Mouse (Mus musculus) heart, adult 9 months (tissue): Measurements from ENCODE around the gene Cetn3.

Experiments
- DNase-seq, 2 experiments: peaks; one replicate each; pipeline ENCODE4 v3.0.0; 2022; ENCODE audit warnings: low spot score in 2 of 2

Gene Cetn3

DNA sequence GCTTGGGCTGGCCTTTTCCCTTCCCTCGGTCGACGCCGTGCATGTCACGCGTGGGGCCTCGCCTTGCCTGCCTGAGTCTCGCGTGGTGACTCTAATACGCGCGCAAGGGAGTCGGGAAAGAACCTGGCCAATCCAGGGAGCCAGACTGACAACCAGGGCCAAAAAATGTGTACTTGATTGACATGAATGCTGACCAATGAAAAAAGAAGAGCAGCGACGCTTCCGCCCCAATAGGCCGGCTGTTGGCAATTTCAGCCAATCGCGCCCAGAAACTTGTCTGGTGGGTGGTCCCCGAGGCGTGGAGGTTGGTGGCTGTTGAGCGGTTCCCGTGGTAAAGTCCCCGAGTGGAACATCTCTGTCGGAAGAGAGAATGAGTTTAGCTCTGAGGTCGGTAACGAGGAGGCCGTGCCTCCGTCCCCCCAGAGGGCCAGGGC lies at the start of gene Cetn3:
Gene Cetn3, plus strand, starts transcription at position 107 of the 434 bp plus-strand sequence.
- DNase-seq, result peak; percentile 96

DNA sequence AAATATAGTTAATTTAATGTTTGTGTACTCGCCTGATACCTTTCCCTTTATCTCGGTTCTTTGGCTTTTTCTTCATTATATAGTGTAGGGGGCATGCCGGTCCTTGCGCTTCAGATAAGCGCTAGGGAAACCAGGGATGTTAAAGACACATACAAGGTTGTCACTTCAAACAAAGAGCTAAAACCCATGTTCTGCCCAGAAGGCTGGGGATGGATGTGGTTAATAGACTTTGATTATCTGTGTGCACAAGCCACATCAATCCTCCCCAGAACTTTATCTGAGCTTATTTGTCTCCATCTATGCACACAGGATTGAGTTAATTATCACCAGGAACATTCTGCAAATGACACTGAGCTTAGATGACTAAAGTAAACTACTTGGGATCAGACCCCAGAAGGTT lies 46.3 kb upstream of the Cetn3 start:
- no peak for DNase-seq

DNA sequence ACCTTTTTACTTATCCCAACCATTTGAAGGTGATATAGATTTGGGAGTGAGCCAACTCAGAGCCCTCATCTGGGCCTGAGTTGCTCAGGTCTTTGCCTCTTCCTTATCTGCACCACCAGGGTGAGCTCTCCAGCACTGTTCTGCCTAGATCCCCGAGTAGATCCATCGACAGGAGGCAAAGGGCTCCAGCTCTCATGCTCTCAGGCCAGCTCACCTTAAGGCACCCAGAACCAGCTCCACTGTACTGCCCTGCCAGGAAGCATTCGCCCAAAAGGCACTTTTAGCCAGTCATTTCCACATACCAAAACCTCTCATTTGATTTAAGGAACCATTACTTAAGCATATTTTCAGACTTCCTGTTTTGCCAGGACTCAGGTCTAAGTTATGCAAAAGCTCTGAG lies 42.0 kb upstream of the Cetn3 start:
- DNase-seq, result peak in 1 of 2 experiments; percentile 2

DNA sequence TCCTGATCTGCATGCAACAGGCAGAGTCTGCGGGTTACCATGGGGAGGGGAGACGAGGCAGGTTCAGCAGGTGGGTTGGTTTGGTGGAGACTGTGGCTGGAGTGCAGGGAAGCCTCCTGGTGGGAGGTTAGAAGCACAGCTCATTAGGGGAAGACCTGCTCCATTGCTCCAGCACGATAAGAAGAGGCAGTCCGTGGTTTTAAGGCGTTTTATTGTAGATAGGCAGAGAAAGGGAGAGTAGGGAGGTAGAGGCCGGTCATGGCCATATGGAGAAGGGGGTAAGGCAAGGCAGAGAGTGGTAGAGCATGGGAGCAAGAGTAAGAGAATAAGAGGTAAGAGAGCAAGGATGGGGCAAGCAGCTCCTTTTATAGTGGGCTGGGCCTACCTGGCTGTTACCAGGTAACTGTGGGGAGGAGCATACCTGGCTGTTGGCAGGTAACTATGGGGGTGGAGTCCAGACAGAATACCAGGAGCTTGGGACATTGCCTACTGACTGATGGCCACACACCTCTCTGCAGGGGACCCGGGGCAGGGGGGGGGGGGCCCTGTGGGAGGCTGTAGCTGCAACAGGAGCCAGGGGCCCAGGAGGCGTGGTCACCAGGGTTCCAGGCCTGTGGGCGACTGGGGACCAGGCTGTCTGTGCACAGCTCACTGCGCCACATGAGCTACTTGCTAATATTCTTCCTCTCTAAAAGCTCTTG lies 39.3 kb upstream of the Cetn3 start:
- DNase-seq, result no peak

DNA sequence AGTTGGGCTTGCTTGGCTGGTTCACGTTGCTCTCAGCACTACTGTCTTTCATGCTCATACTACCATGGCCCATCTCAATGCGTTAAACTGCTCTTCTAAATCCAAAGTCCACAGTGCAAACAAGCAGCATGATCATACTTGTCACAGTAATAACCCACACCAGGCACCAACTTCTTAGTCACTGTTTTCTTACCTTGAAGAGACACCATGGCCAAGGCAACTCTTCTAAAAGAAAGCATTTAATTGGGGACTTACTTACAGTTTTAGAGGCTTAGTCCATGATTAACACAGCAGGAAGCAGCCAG lies 38.8 kb upstream of the Cetn3 start:
- no peak for DNase-seq

DNA sequence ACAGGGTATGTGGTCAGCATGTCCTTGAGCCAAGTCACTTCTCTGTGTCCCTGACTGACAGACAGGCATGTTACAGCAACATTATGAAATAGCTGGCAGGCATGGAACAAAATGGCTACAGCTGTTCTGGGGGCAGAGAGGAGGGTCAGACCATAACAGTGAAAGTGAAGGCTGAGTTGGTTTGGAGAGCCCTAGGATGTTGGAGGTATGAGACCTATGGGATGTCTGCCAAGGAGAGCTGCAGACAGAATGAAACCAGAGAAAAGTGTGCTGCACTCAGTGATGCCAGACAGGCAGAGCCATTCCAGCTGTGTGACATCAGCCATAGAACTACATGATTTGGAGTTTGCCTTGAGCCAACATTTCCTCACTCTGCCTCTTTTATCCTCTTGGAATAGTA lies 28.0 kb upstream of the Cetn3 start:
- DNase-seq, result peak; percentile 4 to 19

DNA sequence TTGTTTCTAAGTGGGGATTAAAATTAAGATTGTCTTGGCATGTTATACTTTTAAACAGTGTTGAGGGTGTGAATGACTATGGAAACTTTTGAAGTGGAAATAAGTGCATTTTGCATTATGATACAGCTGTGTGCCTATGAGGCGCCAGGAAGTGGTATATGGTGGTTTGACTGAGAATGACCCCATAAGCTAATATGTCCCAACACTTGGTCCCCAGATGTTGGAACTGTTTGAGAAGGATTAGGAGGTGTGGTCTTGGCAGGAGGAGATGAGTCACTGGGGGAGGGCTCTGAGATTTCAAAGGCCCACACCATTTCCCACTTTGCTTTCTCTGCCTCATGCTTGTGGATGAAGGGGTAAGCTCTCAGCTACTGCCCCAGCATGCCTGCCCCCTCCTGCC lies 27.6 kb upstream of the Cetn3 start:
- no peak for DNase-seq

DNA sequence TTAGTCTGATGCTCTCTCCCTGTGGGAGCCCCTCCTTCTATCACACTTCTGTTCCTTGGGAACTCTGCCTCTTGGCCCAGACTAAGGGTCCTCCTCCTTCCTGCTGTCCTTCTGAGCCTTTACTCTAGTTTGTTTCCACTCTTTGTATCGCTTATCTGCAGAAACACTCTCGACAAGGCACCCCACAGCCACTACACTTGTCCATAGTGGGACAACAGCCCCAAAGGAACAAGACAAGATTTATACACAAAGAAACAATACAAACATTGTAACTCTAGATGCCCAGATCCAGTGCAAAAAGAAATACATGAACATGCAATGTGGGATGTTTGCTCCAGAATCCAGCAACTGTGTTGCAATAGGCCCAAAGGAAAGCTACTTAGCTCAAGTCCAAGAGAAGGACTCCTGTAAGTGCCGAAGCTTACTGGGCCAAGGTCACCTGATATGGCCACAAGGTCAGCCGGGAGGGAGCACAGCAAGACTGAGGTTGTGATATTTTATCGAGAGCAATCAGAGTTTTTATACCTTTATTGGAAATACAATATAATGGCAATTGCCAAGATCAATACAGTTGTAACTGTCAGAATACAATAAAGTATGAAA lies 25.7 kb upstream of the Cetn3 start:
- peak; percentile 28 to 38 for DNase-seq

DNA sequence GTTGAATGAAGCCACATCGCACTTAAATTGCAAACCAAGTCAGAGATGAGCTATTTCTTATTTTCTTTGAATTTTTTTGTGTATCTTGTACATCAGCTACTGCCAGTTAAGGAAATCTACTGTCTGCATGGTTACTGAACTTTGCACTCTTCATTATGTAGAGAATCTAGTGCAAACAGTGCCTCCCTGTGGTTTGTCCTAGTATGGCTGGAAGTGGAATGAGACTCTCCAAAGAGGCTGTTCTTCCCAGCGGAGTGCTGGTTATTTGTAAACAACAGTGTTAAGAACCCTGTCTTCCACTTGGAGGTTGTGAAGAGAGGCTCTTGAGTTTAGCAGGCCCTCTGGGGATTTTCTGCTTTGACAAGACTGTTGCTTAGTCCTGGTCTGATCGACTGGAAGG lies 22.5 kb upstream of the Cetn3 start:
- DNase-seq, result no peak

DNA sequence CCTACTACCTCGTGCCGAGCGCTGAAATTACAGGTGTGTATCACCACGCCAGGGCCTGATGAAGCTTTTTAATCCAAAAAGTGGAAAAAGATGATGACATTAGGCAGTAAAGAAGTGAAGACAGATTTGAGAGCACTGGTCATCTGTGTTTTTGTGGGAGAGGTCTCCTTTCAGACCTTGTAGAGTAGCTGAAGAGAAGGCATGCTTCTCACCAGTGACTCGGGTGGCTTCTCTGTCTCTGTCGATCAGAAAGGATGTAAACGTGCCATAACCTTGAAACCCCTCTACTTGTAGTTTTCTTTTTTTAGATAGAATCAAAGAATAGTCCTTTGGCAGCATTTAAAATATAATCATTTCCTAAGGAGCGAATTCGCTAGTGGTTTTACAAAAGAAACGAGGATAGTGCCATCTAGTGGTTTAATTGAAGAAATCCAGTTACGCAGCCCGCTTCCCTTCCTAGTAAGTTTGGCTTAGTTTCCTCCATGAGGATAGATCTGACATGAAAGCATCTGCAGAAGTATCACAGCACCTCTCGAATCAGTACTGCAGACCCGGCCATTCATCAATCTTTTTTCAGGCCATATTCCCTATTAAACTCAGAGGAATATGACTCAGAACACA lies 21.2 kb upstream of the Cetn3 start:
- DNase-seq, result peak in 1 of 2 experiments; percentile 26

DNA sequence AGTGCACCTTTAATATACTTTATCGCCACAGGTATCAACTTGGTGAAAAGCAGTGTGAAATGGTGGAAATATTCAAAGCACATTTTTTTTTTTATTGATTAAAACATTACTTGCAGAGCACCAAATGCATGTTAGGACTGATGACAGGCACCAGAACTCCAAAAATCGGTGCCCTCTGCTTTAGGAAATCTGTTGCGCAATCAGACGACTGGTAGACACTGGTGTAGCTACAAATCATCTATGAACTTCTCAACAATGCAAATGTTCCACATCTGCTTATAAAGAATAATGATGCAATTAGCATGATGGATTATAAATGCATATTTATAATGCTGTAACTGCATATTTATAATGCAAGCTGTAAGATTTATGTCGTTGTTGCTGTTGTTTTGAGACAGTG lies 18.7 kb upstream of the Cetn3 start:
- DNase-seq, result no peak

DNA sequence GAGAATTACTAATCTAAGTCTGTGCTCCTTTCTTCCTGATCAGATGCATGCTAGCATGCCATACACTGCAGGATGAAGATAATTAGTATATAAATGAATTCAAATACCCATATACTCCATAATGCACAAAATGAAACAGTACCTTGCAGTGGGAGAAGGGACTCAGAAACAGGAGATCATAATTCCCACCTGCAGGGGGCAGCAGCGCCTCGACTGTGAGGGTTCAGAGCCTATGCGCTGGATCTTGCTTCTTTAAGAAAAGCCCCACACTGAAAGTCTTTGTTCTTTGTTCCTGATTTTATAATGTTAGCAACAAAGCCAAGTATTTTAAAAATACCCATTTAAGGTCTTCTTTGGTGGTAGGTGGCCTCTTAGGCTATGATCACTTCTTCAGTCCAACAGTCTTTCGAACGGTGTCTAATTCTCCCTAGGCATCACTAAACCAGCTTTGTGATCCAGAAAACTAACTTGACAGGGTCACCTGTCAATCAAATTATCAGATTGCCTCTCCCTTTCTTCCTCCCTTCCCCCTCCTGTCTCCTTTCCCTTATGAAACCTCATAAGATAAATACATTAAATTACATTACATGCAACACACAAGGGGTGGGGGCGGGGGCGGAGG lies 15.7 kb upstream of the Cetn3 start:
- DNase-seq, result no peak

DNA sequence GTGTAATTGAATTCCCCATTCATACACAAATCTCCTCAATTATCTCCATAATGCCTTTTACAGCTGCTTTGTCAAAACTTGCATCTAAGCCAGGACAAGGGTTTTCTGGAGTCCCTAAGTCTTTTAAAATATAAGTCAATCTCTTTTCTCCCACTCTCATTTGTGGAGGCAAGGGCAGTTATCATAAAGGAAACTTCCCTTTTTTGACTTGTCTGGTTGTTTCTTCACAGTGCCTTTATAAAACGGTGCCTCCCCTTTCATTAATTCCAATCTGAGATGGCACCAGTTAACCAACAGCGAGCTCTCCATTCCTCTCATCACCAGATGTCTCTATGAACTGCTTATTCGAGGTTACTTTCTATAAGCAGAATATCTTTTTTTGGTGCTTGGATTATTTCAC lies 6.7 kb upstream of the Cetn3 start:
- no peak for DNase-seq

DNA sequence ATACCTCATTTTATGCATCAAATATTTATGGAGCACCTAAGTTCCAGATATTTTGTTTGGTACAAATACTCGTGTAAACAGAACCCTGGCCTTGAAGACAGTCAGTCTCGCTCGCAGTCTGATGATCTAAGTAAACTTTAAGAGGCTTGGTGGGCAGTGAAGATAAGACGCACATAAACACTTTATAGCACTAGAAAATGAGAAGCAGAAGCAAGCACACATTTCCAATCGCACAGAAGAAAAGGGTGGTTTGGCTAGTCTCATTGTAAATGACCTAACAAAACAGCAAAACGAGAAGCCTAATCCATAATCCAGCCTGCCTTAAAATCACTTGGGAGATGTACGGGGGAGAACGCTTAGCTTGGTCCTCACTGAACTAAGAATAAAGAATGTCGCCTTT lies 402 bp upstream of the Cetn3 start:
- no peak for DNase-seq

DNA sequence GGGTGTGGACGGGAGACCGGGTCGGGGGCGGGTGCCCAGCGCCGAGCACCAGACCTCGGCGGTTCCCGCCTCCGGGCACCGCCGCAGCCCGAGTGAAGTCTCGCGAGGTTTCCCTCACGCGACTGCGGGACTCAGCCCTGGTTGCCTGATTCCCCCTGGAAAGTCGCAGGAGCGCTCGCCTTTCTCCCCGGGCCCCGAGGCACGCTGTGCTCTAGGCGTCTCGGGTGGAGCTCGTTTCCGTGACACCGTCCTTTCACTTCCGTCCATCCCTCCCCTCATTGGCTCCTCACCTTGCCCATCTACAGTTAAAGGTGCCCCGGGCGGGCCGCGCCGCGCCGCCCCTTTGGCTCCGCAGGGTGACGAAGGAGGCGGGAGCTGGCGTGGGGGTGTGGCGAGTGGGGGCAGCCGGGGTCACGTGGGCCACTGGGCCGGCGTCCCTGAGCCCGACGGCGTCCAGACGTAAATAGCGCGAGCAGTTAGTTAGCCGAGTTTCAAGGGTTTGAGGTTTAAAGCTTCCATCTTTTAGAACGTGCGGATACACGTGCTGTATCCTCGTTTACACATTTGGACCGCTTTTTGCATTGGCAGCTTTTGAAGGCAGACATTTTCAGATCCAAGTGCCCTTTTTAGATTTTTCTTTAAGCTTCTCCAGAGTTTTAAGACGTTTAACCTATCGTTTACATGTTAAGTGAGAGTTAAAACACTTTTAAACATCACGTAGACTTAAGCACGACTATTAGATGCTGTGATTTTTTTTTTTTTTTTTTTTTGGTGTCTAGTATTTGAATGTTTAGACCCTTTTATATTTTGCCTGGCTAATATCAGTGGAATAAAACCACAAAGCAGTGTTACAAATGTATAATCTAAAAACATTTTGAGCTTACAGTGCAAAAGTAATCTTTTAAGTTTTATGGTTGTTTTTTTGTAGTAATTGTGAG lies 797 bp downstream of the Cetn3 start:
- DNase-seq, result peak; percentile 98 to 99

DNA sequence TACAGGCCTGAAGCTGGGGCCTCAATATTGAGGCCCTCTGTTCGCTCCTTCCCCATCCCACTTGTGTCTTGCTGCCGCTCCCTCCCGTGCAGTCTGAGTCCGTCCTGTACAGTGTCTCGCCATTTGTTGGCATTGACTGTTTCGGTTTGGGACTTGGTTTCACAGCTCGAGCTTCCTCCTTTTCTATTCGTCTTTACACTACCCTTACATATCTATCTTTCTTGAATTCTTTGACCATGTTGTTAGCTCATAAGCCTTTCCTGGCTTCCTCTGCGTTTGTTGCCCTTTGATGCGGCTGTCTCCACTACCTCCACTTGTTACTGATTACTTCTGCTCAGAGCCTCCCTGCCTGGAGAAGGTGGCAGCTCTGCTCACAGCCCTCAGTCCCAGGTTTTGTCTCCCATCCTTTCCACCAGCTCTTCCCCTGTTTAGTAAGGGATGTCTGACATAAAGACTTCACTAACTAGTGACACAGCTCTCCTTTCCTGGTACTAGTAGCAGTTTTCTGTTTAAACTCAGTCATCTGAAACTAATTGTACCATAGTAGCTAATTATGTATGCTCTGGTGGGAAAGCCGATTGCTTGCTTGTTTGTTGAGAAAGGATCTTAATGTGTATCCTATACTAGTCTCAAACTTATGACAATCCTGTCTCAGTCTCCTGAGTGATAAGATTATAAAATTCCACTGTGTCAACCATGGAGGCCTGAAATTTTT lies 3.0 kb downstream of the Cetn3 start:
- DNase-seq, result no peak

DNA sequence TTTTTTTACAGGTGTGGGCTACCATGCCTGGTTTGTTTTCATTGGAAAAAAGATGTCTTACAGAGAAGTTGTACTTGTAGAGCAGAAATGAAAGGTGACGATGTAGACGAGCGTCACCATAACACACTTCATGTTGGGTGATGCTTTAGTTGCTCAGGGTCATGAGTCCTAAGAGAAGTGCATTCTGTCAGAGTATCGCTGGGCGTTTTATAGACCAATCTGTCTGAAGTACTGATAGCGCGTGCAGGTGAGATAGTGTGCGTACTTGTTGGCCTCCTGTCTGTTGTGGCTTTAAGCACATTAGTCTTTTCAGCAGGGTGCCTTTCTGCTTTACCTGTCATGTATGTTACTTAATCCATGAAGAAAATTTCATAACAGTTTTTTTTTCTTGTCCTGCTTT lies 7.3 kb downstream of the Cetn3 start:
- DNase-seq, result no peak

DNA sequence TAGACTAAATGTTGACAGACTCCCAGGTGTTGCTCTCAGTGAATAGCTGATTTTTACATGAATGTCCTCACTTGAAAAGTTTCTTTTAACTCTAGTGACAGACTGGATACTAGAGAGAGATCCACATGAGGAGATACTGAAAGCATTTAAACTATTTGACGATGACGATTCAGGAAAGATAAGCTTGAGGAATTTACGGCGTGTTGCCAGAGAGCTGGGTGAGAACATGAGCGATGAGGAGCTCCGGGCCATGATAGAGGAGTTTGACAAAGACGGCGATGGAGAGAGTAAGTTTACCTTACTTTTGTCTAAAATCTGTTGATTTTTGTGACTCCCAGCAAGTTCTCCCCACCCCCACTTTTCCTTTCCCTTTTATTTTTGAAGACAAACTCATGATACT lies 9.0 kb downstream of the Cetn3 start:
- no peak for DNase-seq

DNA sequence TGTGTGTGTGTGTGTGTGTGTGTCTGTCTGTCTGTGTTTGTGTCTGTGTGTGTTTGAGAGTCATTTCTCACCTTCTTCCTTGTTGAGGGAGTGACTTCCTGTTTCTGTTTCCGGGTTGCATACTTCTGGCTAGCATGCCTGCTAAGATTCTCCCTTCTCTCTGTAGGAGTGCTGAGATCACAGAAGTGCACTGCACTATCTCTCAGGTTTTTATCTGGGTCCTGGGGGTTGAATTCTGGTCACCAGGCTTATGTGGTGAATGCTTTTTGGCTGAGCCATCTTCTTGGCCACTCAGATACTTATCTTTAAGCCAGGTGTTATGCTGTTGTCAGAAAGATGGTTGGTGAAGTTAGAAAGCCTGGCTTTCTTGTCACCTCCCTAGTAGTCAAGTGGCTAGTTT lies 11.0 kb downstream of the Cetn3 start:
- DNase-seq, result no peak

DNA sequence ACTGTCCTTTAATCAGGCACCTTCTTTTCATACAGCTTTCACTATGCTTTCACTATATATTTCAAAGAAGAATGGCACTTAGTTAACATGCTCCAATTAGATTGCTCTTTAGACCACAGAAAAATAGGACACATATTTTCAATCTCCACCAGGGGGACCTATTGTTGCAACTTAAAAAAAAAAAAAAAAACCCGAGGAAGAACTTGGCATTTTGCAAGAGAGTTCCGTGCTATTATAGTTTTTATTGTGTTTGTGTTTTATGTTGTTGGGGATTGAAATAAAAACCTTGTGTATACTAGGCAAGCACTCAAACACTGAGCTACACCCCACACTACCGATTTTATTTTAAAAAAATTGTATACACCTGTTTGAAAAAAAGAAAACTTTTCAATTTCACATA lies 18.2 kb downstream of the Cetn3 start:
- DNase-seq, result no peak

DNA sequence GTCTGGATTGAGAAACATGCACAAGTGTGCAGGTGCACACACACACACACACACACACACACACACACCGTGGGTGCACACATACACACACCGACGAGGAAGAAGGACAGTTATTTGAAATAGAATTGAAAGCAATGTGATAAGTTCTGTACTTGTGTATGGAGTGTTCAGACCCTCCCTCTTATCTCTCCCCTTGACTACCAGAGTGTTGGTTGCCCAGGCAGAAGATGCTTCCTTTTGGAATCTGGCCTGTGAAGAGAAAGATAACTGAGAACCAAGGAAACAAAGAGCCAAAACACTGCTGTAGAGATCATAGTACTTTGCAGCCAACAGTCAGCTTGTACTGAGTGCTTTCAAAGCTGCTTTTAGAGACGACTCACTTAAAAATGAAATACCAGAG lies 20.8 kb downstream of the Cetn3 start:
- DNase-seq, result no peak
